Mouse (Mus musculus) adrenal gland, postnatal 14 days (tissue): ENCODE measurements around the gene Carns1. TPM values are rescaled to one million over a fixed set of nuclear protein-coding genes. Genes with fewer than 3 reads are reported as not detected.
"Not testable (repeated sequence)": the region's sequence is repeated elsewhere in the genome, so short reads cannot be mapped to it uniquely, and the experiment has no call there.

Source experiments
- DNase-seq: peaks from one replicate; pipeline ENCODE4 v3.0.0; 2021; ENCODE audit warnings: mixed read lengths
- total RNA-seq: library from RNA; stranded (reverse); gene quantifications from 2 replicates; pipeline ENCODE4 v1.2.3, GENCODE M21; 2021

Gene Carns1
- total RNA-seq, 1 experiment from 2014 or later: 2.6 TPM

GRCm38 (mm10) chr19:4130106-4130505, 45.2 kb downstream of the Carns1 start:
- DNase-seq: no peak

DNA sequence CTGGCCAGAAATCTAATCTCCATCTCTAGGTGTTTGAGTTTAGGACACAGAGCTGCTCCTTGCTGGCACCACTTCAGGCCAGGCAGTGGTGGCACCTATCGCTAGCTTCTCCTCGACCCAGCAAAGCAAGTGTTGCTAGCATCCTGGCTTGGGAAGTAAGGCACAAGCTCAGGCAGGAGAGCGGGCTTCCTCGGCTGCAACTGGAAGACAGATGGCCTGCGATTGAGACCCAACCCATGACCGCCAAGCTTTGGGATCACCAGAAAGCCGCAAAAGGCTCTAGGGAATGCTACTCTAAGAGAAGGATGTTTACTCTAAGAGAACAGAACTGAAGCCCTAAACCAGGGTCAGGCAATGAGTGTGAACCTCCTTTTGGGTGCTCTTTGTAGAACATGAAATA, 45.8 kb downstream of the Carns1 start:
- DNase-seq: no peak

- DNase-seq: peak; percentile 52
Observed at GRCm38 (mm10) chr19:4126759-4127495, 48.4 kb downstream of the Carns1 start.

- peak; percentile 99 for DNase-seq
Observed at GRCm38 (mm10) chr19:4125741-4126696, 49.3 kb downstream of the Carns1 start, which contains the start of gene Aip. TSS of gene Aip (minus strand) at chr19:4125858.

GRCm38 (mm10) chr19:4125268-4125667, 50.0 kb downstream of the Carns1 start:
- DNase-seq: not testable (repeated sequence)

DNA sequence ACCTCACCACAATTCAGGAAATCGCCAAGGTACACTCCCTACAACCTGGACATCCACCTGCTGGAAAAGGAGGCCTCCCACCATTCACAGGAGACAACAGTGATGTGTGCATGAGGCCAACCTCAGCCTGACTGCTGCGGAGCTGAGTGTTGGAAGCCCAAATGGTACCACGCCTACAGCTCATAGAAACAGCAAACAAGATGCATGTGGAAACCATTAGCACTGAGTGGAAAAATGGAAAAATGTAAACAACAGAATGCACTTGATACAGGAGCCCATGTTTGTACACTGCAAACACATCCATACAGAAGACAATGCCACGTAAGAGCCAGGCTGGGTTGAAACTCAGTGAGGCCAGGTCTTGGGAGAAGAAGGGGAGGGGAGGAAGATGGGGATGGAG, 50.8 kb downstream of the Carns1 start:
- DNase-seq: no peak

GRCm38 (mm10) chr19:4122411-4123370, 52.6 kb downstream of the Carns1 start:
- DNase-seq: no peak

- DNase-seq: not testable (repeated sequence)
Observed at GRCm38 (mm10) chr19:4121896-4122295, 53.4 kb downstream of the Carns1 start.

GRCm38 (mm10) chr19:4121097-4121805, 54.0 kb downstream of the Carns1 start:
- peak; percentile 99 for DNase-seq

- no peak for DNase-seq
Observed at GRCm38 (mm10) chr19:4120496-4120895, 54.8 kb downstream of the Carns1 start.

- DNase-seq: no peak
Observed at GRCm38 (mm10) chr19:4119716-4120487, 55.4 kb downstream of the Carns1 start.

- no peak for DNase-seq
Observed at GRCm38 (mm10) chr19:4118350-4118749, 56.9 kb downstream of the Carns1 start.

DNA sequence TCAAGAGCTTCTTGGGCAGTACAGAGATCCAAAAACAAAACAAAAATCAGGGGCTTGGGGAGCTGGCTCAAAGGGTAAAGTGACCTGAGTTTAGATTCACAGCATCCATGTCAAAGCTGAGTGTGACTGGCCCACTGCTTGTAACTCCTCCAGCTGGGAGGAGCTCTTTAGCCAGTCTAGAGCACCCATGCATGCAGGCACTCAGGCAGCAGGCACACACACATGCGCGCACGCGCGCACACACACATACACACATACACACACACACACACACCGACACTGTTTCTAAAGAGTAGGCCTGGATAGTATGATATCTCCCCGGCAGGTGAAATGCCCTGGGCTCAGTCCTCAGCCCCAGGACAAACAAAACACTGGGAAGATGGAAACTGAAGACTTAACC, 58.3 kb downstream of the Carns1 start:
- no peak for DNase-seq

DNA sequence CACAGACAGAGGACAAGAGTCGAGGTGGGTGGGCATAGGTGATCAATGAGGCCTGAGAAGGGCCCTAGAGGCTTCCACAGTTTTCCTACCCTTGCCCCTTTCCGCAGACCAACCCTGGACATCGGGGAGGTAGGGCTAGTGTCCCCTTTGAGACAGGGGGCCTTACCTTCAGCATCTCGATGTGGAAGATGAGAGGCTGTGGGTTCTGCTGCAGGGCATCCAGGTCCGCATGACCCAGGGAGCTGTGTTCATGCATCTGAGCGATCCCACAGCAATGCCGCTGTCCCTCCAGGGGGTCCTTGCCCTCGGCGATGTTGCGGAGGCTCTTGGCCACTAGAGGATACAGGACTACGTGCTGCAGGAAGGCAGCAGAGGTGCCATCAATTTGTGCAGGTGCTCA, 59.5 kb downstream of the Carns1 start:
- no peak for DNase-seq

DNA sequence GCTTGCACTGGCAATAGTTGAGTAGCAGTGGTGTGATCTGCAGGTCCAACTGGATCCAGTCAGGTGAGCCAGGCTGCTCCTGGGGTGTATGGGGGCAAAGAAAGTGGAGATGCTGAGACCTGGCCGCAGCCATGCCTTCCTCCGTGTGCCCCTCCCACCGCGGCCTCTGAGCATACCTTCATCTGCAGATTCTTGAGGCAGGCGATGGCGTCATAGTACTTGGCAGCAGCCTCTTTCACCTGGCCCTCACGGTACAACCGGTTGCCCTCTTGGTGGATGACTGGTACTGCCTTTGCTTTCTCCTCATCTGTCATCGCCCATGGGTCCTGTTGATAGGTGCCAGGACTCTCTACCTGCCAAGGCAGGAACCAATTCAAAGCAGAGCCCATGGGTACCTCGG, 60.1 kb downstream of the Carns1 start:
- DNase-seq: no peak

DNA sequence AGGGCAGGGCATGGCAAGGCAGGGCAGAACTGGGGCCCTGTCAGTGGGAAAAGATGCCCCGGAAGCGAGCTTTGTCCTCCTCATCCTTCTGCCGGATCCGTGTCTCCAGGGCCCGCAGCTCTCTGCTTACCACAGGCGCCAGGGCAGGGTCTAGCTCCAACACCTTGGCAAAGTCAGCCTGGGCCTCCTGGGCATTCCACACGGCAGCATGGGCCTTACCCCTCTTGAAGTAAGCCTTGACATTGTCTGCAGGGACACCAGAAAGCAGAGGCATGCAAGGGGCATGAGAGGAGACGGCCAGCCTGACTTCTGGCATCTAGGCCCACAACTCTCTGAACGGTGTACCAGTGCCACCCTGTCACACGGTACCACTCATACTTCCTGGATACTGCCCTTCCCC, 60.7 kb downstream of the Carns1 start:
- DNase-seq: no peak
